Mouse (Mus musculus) embryonic fibroblast, embryonic 13.5 days (primary cell): ENCODE measurements at regions not wholly inside any gene's neighbourhood (a gene's known extent, or its start where the extent isn't known, plus 50 kb on each side); places are given as distances from the start of the nearest gene placed in this dataset.

Source experiments
- CTCF ChIP-seq: IDR thresholded peaks from 2 replicates; pipeline ENCODE4 v1.5.1; 2011; ENCODE audit warnings: mild to moderate bottlenecking, control low read depth, low read length, moderate library complexity, borderline replicate concordance; ENCODE audit not compliant: insufficient read depth
- POLR2A ChIP-seq: IDR thresholded peaks from 2 replicates; pipeline ENCODE4 v1.6.1; 2011; ENCODE audit warnings: low read depth, mild to moderate bottlenecking, control low read depth, low read length, moderate library complexity

DNA sequence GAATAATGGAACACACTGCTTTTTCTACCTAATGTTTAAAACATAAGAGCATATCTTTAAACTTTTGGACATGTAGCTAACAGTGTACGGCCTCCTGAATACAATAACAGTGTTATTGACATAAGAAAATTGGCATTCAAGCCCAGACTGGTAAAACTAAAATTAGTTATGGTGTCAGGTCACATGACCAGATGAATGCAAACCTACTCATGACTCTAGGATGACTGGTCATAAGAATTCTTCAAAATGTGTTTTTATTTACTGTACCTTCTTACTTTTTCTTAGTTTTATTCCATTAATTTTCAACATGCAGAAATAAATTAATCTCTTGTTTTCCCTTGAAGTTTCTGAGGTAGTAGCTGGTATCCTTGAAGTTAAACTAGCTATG lies 404.4 kb upstream of the Npsr1 start:
- TF ChIP-seq POLR2A: no peak
- TF ChIP-seq CTCF: no peak
